Mouse (Mus musculus) kidney, embryonic 16.5 days (tissue): ENCODE results near the gene Ncbp2. TPM values are rescaled to one million over a fixed set of nuclear protein-coding genes. Genes with fewer than 3 reads are reported as not detected.

Experiments used
- ATAC-seq: fragments of 200-750 bp; cut with Nextera tagmentation; 2 replicates; pipeline ENCODE4 v1.8.0; 2017; ENCODE audit warnings: moderate TSS enrichment; ENCODE audit not compliant: low FRiP score, low TSS enrichment
- H3K27ac ChIP-seq: fragments of 300-500 bp; sonication (generic); 2 replicates; pipeline ENCODE4 v1.5.1; 2014; ENCODE audit warnings: low read length
- H3K27me3 ChIP-seq: fragments of 300-500 bp; sonication (generic); 2 replicates; pipeline ENCODE4 v1.6.1; 2014; ENCODE audit warnings: low read length, control low read depth, mixed read lengths; ENCODE audit not compliant: insufficient read depth
- H3K36me3 ChIP-seq: fragments of 300-500 bp; sonication (generic); 2 replicates; pipeline ENCODE4 v1.6.1; 2014; ENCODE audit warnings: low read length, control low read depth, mixed read lengths; ENCODE audit not compliant: insufficient read depth
- H3K4me1 ChIP-seq: fragments of 300-500 bp; sonication (generic); 2 replicates; pipeline ENCODE4 v1.6.1; 2014; ENCODE audit warnings: low read length, control low read depth, mixed read lengths; ENCODE audit not compliant: insufficient read depth
- H3K4me2 ChIP-seq: fragments of 300-500 bp; sonication (generic); replicated peaks from 2 replicates; pipeline ENCODE4 v1.6.1; 2014; ENCODE audit warnings: low read depth, low read length
- H3K4me3 ChIP-seq: fragments of 300-500 bp; sonication (generic); 2 replicates; pipeline ENCODE4 v1.5.1; 2014; ENCODE audit warnings: mild to moderate bottlenecking, low read length
- H3K9ac ChIP-seq: fragments of 300-500 bp; sonication (generic); replicated peaks from 2 replicates; pipeline ENCODE4 v1.6.1; 2014; ENCODE audit warnings: low read length
- H3K9me3 ChIP-seq: fragments of 300-500 bp; sonication (generic); 2 replicates; pipeline ENCODE4 v1.6.1; 2016; ENCODE audit warnings: low read length, control low read depth
- WGBS: fragments of 180-500 bp; shearing (Covaris S2); extraction: QIAGEN DNeasy Blood & Tissue Kit; methylation state at CpG from one replicate; pipeline ENCODE4 v1.1.7; 2014; 5-methylcytosine and 5-hydroxymethylcytosine counted together
- polyA plus RNA-seq: library from polyadenylated mRNA; unstranded; fragments of >200 nt; fragmentation: Nextera tagmentation; extraction: Ambion mirVana; gene quantifications from 2 replicates; pipeline ENCODE4 v1.2.1, GENCODE M21; 2015

The Ncbp2 gene
- 115 and 119 TPM in 2 replicates for polyA plus RNA-seq

GRCm38 (mm10) chr16:31948345-31948774 lies at the start of gene Ncbp2, which contains the start of gene 0610012G03Rik:
Gene Ncbp2, plus strand, starts transcription at chr16:31948513.
Gene 0610012G03Rik, minus strand, starts transcription at chr16:31948494.
- Histone ChIP-seq H3K27ac (peak within 1 kb of the TSS; percentile 89), H3K9ac (peak within 1 kb of the TSS; percentile 89), H3K4me3 (peak within 1 kb of the TSS; percentile 81), H3K4me2 (peak within 1 kb of the TSS; percentile 80), H3K4me1 (peaks cover 20% of the 10 kb centered on the region), H3K36me3 (peaks cover 13% of the 10 kb centered on the region; the same call in 1 of the 2 replicates), H3K9me3 (no peaks in the 10 kb centered on the region), H3K27me3 (no peaks in the 10 kb centered on the region)
- under 1% methylated on average over 53 of the region's 55 CpGs for WGBS
- ATAC-seq, result peak; percentile 92

GRCm38 (mm10) chr16:31898546-31899326 lies 49.6 kb upstream of the Ncbp2 start:
- no peak overlapping the region for H3K27ac ChIP-seq
- peaks cover 10% of the 10 kb centered on the region for H3K4me1 ChIP-seq
- no peak overlapping the region for H3K9ac ChIP-seq
- H3K9me3 ChIP-seq, result peaks cover 6% of the 10 kb centered on the region; the same call in 1 of the 2 replicates
- WGBS, result 79% methylated on average over 18 of the region's 18 CpGs
- H3K27me3 ChIP-seq, result no peaks in the 10 kb centered on the region
- H3K4me2 ChIP-seq, result no peak overlapping the region
- H3K4me3 ChIP-seq, result no peak overlapping the region
- no peaks in the 10 kb centered on the region for H3K36me3 ChIP-seq
- ATAC-seq, result no peak

DNA sequence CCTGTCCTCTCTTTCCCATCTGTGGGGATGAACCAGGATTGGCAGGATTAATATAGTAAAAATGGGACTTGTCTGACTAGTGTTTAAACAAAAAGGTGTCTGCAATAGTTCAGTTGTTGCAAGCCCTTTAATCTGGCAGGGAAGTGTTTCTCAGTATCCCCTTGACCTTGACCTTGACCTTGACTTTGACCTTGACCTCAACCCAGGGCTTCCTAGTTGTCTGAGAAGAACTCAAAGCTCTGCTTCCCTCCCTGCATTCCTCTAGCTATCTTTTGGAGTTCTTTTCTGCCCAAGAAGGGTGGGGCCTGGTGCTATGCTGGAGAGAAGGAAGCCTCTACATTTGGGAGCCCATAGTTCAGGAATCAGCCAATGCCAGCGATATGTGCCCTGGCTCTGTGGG lies 46.4 kb upstream of the Ncbp2 start:
- Histone ChIP-seq H3K4me1 (peaks cover 18% of the 10 kb centered on the region), H3K27me3 (no peaks in the 10 kb centered on the region), H3K4me3 (no peak overlapping the region), H3K9ac (no peak overlapping the region), H3K36me3 (no peaks in the 10 kb centered on the region), H3K4me2 (no peak overlapping the region), H3K27ac (no peak overlapping the region), H3K9me3 (peaks cover 6% of the 10 kb centered on the region; the same call in 1 of the 2 replicates)
- WGBS, result 84% methylated on average over 1 of the region's 1 CpGs
- no peak for ATAC-seq

DNA sequence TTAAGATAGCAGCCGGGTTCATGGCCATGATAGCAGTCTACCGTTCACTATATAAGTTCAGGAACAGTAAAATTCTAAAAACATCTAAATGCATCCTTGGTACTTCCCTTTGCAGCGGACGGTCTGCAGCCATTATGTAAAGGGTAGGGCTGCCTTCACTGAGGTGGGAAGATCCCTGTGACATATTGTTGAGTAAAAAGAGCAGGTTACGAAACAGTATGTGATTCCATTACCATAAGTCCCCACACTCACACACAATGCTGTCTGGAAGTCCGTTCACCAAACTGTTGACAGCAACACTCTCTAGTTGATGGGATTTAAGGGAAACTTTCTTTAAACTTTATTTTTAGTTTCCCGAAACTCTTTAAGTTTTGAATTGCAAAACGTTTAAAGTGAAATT lies 45.1 kb upstream of the Ncbp2 start:
- peaks cover 9% of the 10 kb centered on the region for H3K4me1 ChIP-seq
- no peaks in the 10 kb centered on the region for H3K36me3 ChIP-seq
- WGBS, result 87% methylated on average over 8 of the region's 8 CpGs
- no peak overlapping the region for H3K27ac ChIP-seq
- no peak overlapping the region for H3K9ac ChIP-seq
- peaks cover 6% of the 10 kb centered on the region; the same call in 1 of the 2 replicates for H3K9me3 ChIP-seq
- no peak overlapping the region for H3K4me2 ChIP-seq
- no peaks in the 10 kb centered on the region for H3K27me3 ChIP-seq
- no peak overlapping the region for H3K4me3 ChIP-seq
- no peak for ATAC-seq

DNA sequence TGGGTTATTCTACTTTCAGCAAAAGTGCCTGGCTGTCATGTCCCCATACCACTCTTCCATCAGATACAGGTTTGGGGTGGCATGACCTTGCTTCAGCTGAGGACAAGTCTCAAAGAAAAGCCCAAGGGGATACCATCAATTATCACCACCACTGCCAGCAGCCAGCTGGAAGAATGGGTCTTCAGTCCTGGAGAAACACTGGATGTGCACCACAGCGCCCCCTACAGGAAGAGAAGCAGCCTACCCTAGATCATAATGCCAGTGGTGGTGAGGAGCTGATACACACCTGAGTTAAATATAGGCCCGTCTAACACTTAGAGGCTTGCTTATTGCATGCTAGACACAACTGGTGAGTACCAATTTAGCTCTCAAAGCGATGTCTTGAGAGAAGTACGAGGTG lies 43.0 kb upstream of the Ncbp2 start:
- WGBS, result 73% methylated on average over 4 of the region's 4 CpGs
- H3K4me3 ChIP-seq, result no peak overlapping the region
- 0 out of 2 replicates have a peak, but pooled peaks cover under 1% of the 10 kb centered on the region for H3K9me3 ChIP-seq
- H3K4me1 ChIP-seq, result peaks cover 9% of the 10 kb centered on the region
- no peak for ATAC-seq
- H3K36me3 ChIP-seq, result no peaks in the 10 kb centered on the region
- H3K27ac ChIP-seq, result no peak overlapping the region
- no peak overlapping the region for H3K9ac ChIP-seq
- H3K27me3 ChIP-seq, result no peaks in the 10 kb centered on the region
- H3K4me2 ChIP-seq, result no peak overlapping the region

DNA sequence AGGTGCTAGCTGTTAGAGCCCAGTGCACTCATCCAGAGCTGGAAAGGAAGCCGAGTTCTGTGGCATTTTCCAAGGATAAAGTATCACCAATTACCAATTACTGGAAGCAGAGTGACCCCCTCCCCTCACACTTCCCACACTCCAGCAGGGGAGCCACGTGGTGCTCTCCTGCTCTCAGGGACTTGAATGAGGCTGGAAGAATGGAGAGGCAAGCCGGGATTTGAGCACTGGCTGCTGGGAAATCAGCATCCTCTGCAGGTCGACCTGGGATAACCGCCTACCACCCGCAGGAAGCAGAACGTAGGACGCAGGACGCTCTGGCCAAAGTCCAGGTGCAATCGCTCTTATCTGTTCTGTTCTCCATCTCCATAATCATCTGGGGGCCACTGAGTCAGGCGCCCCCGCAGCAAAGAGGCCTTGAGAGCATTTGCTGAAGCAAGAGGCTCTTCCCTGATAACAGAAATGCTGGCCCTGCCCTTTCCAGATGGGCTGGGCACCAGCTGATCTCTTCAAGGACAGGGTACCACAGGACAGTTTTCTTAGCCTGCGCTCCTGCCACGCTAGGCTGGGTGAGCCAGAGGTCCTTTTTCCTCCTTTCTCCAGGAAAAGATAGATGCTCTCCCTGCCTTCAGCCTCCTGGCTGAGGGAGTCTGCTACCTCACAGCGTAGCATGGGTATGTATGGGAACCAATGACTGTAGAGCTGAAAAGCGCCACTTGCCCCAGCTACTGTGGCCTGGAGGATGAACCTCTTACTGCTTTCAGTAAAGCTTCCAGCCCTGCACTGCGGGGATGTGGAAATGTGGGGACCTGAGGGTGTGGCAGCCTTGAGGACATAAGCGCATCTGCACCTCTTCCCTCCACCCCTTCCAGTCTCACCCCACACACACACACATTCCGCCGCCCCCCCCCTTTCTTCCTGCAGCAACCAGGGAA lies 42.2 kb upstream of the Ncbp2 start:
- 0 out of 2 replicates have a peak, but pooled peaks have one; percentile 21 for ATAC-seq
- H3K27ac ChIP-seq, result no peak overlapping the region
- H3K4me3 ChIP-seq, result peak overlapping the region; percentile 36
- peaks cover 9% of the 10 kb centered on the region for H3K4me1 ChIP-seq
- no peaks in the 10 kb centered on the region for H3K36me3 ChIP-seq
- H3K27me3 ChIP-seq, result no peaks in the 10 kb centered on the region
- peak overlapping the region; percentile 53 for H3K4me2 ChIP-seq
- WGBS, result 29% methylated on average over 20 of the region's 20 CpGs
- H3K9ac ChIP-seq, result no peak overlapping the region; the same call in 1 of the 2 replicates
- H3K9me3 ChIP-seq, result no peaks in the 10 kb centered on the region

- H3K4me1 ChIP-seq, result peaks cover 9% of the 10 kb centered on the region
- WGBS, result 8% methylated on average over 9 of the region's 9 CpGs
- peak; percentile 74; the same call in 1 of the 2 replicates for ATAC-seq
- H3K27me3 ChIP-seq, result no peaks in the 10 kb centered on the region
- H3K4me2 ChIP-seq, result peak overlapping the region; percentile 53
- no peaks in the 10 kb centered on the region for H3K36me3 ChIP-seq
- H3K27ac ChIP-seq, result no peak overlapping the region
- no peak overlapping the region for H3K9ac ChIP-seq
- peak overlapping the region; percentile 36 for H3K4me3 ChIP-seq
- H3K9me3 ChIP-seq, result no peaks in the 10 kb centered on the region
These were observed 41.4 kb upstream of the Ncbp2 start for GRCm38 (mm10) chr16:31906896-31907295.

DNA sequence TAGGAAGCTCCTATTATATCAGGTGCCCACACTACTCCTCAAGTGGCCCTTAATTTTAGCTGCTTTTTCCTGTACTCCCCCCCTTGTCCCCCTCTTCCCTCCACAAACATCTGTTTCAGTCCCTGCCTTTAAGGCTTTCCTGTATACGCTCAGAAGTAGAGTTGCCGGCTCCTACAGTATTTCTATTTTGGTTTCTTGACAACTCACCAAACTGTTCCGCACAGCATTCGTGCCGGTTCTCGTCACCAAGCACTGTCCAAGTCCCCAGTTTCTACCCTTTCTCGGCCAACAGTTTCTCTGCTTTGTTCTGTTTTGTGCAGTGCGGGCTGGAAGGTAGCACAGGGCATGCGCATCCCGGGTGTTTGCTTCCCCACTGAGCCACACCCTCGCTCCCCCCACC lies 39.4 kb upstream of the Ncbp2 start:
- Histone ChIP-seq H3K4me2 (no peak overlapping the region), H3K36me3 (no peaks in the 10 kb centered on the region), H3K9me3 (no peaks in the 10 kb centered on the region), H3K27ac (no peak overlapping the region), H3K4me1 (peaks cover 9% of the 10 kb centered on the region), H3K4me3 (no peak overlapping the region), H3K27me3 (no peaks in the 10 kb centered on the region), H3K9ac (no peak overlapping the region)
- no peak for ATAC-seq
- 70% methylated on average over 11 of the region's 11 CpGs for WGBS

GRCm38 (mm10) chr16:31910281-31910847 lies 37.9 kb upstream of the Ncbp2 start:
- Histone ChIP-seq H3K4me3 (no peak overlapping the region), H3K4me2 (no peak overlapping the region), H3K27ac (no peak overlapping the region), H3K36me3 (no peaks in the 10 kb centered on the region), H3K27me3 (no peaks in the 10 kb centered on the region), H3K4me1 (peaks cover 9% of the 10 kb centered on the region), H3K9me3 (no peaks in the 10 kb centered on the region), H3K9ac (no peak overlapping the region)
- 46% methylated on average over 10 of the region's 10 CpGs for WGBS
- no peak for ATAC-seq
